Mouse (Mus musculus): ENCODE data around the gene Bola1.
"Not testable (repeated sequence)": the region's sequence is repeated elsewhere in the genome, so short reads cannot be mapped to it uniquely, and the experiment has no call there.

The Bola1 gene

GRCm38 (mm10) chr3:96219661-96220130, at the start of gene Bola1, which contains the start of gene Hist2h2ab:
TSS of gene Bola1 (minus strand) at chr3:96219709.
TSS of gene Hist2h2ab (plus strand) at chr3:96219865.
- in situ Hi-C loops (cut with MboI; ENCODE audit: low pct_unique_long_range_greater_than_20kb in 1 of 2, low sequenced_read_pairs in 2 of 2, unreplicated experiment in 1 of 2): no loop called here

GRCm38 (mm10) chr3:96268776-96269378, 49.4 kb upstream of the Bola1 start:
- in situ Hi-C loops (cut with MboI; ENCODE audit: low pct_unique_long_range_greater_than_20kb in 1 of 2, low sequenced_read_pairs in 2 of 2, unreplicated experiment in 1 of 2): not testable (repeated sequence)

- in situ Hi-C loops (cut with MboI; ENCODE audit: low pct_unique_long_range_greater_than_20kb in 1 of 2, low sequenced_read_pairs in 2 of 2, unreplicated experiment in 1 of 2): no loop called here
Observed at GRCm38 (mm10) chr3:96268051-96268775, 48.7 kb upstream of the Bola1 start, which contains the start of gene Hist2h3b. TSS of gene Hist2h3b (plus strand) at chr3:96268654.

GRCm38 (mm10) chr3:96267541-96267940, 48.0 kb upstream of the Bola1 start:
- in situ Hi-C loops (cut with MboI; ENCODE audit: low pct_unique_long_range_greater_than_20kb in 1 of 2, low sequenced_read_pairs in 2 of 2, unreplicated experiment in 1 of 2): no loop called here

- in situ Hi-C loops (cut with MboI; ENCODE audit: low pct_unique_long_range_greater_than_20kb in 1 of 2, low sequenced_read_pairs in 2 of 2, unreplicated experiment in 1 of 2): no loop called here
Observed at GRCm38 (mm10) chr3:96266132-96266710, 46.7 kb upstream of the Bola1 start.

GRCm38 (mm10) chr3:96264404-96264949, 45.0 kb upstream of the Bola1 start:
- in situ Hi-C loops (cut with MboI; ENCODE audit: low pct_unique_long_range_greater_than_20kb in 1 of 2, low sequenced_read_pairs in 2 of 2, unreplicated experiment in 1 of 2): no loop called here

GRCm38 (mm10) chr3:96263558-96264403, 44.3 kb upstream of the Bola1 start:
- in situ Hi-C loops (cut with MboI; ENCODE audit: low pct_unique_long_range_greater_than_20kb in 1 of 2, low sequenced_read_pairs in 2 of 2, unreplicated experiment in 1 of 2): no loop called here

GRCm38 (mm10) chr3:96262979-96263550, 43.6 kb upstream of the Bola1 start, which contains the start of gene Hist2h4:
TSS of gene Hist2h4 (minus strand) at chr3:96263311.
- in situ Hi-C loops (cut with MboI; ENCODE audit: low pct_unique_long_range_greater_than_20kb in 1 of 2, low sequenced_read_pairs in 2 of 2, unreplicated experiment in 1 of 2): no loop called here

GRCm38 (mm10) chr3:96262216-96262875, 42.8 kb upstream of the Bola1 start:
- in situ Hi-C loops (cut with MboI; ENCODE audit: low pct_unique_long_range_greater_than_20kb in 1 of 2, low sequenced_read_pairs in 2 of 2, unreplicated experiment in 1 of 2): no loop called here

- in situ Hi-C loops (cut with MboI; ENCODE audit: low pct_unique_long_range_greater_than_20kb in 1 of 2, low sequenced_read_pairs in 2 of 2, unreplicated experiment in 1 of 2): no loop called here
Observed at GRCm38 (mm10) chr3:96261623-96262022, 42.1 kb upstream of the Bola1 start.

GRCm38 (mm10) chr3:96260220-96260619, 40.7 kb upstream of the Bola1 start:
- in situ Hi-C loops (cut with MboI; ENCODE audit: low pct_unique_long_range_greater_than_20kb in 1 of 2, low sequenced_read_pairs in 2 of 2, unreplicated experiment in 1 of 2): no loop called here

GRCm38 (mm10) chr3:96257190-96257589, 37.7 kb upstream of the Bola1 start:
- in situ Hi-C loops (cut with MboI; ENCODE audit: low pct_unique_long_range_greater_than_20kb in 1 of 2, low sequenced_read_pairs in 2 of 2, unreplicated experiment in 1 of 2): no loop called here

- in situ Hi-C loops (cut with MboI; ENCODE audit: low pct_unique_long_range_greater_than_20kb in 1 of 2, low sequenced_read_pairs in 2 of 2, unreplicated experiment in 1 of 2): no loop called here
Observed at GRCm38 (mm10) chr3:96255926-96256593, 36.6 kb upstream of the Bola1 start.

GRCm38 (mm10) chr3:96254683-96255355, 35.3 kb upstream of the Bola1 start:
- in situ Hi-C loops (cut with MboI; ENCODE audit: low pct_unique_long_range_greater_than_20kb in 1 of 2, low sequenced_read_pairs in 2 of 2, unreplicated experiment in 1 of 2): no loop called here

GRCm38 (mm10) chr3:96251787-96252186, 32.3 kb upstream of the Bola1 start:
- in situ Hi-C loops (cut with MboI; ENCODE audit: low pct_unique_long_range_greater_than_20kb in 1 of 2, low sequenced_read_pairs in 2 of 2, unreplicated experiment in 1 of 2): no loop called here

GRCm38 (mm10) chr3:96250890-96251289, 31.4 kb upstream of the Bola1 start:
- in situ Hi-C loops (cut with MboI; ENCODE audit: low pct_unique_long_range_greater_than_20kb in 1 of 2, low sequenced_read_pairs in 2 of 2, unreplicated experiment in 1 of 2): no loop called here

GRCm38 (mm10) chr3:96249034-96249345, 29.5 kb upstream of the Bola1 start:
- in situ Hi-C loops (cut with MboI; ENCODE audit: low pct_unique_long_range_greater_than_20kb in 1 of 2, low sequenced_read_pairs in 2 of 2, unreplicated experiment in 1 of 2): no loop called here
